Mouse (Mus musculus): ENCODE results near the gene Prkcq.
"Not testable (repeated sequence)": the region's sequence is repeated elsewhere in the genome, so short reads cannot be mapped to it uniquely, and the experiment has no call there.

Prkcq gene

DNA sequence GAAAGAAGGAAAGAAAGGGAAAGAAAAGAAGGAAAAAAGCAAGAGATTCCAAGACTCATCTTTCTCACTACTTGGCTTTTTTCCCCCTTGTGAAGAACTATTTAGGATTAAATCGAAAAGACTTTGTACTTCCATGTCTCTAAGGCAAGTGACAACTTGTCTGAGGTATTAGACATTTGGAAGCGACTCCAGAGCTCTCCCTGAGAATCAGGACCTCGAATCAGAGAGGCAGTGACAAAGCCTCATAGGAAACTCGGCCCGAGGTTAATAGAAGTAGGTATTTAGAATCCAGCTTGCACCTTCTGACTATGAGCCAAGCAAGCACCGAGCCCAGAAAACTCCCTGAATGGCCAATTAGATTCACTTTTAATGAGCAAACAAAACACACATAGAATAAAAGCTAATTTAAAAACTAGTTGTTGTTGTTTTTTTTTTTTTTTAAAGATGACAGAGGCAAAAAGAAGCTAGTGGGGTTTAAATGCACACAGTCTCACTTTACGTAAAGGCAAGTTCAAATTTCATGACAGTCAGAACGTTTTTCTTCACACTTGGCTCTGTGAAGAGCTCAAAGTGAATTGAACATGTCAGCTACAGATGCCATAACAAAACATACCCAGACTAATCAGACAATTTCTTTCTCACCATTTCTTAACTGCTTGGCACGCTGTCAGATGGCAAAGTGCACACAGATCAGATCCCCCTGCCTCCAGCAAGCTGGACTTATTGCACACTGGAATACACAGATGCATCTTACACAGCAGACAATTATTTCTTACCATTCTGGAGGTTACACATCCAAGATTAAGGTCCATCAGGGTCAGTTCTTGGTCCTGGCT lies 119.9 kb downstream of the Prkcq start:
- DNase-seq (ENCODE audit: low spot score): no peak

DNA sequence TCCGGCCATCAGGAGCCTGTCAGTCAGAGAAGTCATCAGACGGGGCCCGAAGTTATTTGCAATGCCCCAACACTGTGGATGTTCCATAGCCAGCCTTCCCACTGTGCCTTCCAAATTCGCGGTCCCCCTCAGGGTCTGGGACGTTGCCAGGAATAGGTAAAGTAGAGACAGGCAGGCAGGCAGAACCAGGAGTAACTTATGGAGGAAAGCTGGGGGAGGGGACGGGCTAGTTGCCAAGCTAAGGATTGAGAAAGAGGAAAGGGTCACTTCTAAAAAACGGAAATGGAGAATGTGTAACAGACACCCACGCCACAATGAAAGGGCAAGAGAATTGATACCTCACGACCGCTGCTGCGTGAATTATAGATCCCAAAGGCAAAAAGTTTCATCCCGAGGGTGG lies 121.2 kb downstream of the Prkcq start:
- no peak for DNase-seq (ENCODE audit: low spot score)

DNA sequence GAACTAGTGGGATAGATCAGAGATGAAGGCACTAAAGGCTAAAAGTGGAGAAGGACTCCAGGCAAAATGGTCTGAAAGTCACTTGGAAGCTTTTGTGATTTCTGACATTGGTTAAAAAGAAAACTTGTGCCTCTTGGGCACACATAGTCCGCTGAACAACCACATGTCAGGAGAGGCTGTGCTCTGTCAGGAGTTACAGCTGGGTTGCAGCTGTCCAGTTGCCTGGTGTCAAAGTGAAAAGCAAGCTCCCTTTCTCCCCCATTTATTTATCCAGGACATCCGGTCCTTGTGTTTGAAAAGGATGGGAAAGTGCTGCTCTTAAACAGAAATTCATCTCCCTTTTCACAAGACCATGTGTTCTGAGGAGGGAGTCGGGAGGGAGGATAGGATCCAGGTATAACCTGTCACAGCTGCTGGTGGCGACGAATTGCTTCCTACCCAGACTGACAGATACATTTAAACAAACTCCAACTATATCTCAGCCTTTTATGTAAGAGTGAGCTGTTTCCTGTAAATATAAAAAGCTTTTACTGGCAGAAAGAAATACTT lies 122.8 kb downstream of the Prkcq start:
- DNase-seq (ENCODE audit: low spot score): no peak

DNA sequence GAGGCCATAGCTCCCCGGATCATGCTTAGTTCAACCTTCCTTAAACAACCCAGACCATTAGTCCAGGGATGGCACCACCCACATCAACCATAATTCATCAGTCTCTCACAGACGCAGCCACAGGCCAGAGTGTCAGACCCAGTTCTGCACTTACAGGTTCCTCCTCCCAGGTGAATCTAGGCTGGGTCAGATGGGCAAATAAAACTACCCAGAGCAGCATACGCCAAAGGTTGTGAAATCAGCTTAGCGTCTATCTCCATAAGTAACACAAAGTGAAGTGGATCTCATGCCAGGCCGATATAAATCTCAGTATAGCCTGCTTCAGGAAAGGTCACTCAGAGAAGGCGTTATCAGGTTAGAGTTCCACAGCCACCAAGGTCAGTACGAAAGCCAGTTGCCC lies 126.9 kb downstream of the Prkcq start:
- no peak for DNase-seq (ENCODE audit: low spot score)

DNA sequence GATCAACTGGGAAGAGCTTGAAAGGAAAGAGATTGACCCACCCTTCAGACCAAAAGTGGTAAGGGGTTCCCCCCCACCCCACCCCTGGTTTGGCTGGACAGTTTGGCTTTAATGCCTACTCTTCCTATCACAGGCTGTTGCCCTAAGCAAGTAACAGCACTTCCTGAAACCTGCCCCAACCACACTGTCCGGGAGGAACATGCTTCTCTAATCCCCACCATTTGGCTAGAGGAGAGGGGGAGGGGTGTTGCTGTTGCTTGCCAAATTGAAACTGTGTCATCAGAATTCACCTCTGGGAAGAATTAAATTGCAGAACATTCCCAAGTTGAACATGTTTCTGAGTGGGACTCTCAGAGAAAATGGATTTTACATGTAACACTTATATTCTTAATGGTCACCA lies 127.5 kb downstream of the Prkcq start:
- no peak for DNase-seq (ENCODE audit: low spot score)

DNA sequence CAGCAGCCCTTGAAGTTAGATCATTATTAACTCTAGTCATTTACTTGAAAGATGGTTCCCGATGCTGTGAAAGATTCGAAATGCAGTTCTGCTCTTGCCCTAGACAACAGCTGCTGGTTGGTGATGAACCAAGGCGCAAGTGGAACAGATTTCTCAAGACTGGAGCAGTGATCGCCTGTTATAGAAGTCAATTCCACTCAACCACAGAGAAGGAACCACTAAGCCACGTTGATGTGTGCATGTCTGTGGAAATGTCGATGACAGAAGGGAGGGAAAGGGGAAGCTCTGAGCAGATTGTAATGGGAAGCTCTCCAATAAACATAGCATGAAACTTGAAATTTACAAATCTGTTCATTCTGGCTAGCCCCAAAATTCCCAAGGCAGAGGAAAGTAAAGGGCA lies 128.5 kb downstream of the Prkcq start:
- DNase-seq (ENCODE audit: low spot score): no peak

DNA sequence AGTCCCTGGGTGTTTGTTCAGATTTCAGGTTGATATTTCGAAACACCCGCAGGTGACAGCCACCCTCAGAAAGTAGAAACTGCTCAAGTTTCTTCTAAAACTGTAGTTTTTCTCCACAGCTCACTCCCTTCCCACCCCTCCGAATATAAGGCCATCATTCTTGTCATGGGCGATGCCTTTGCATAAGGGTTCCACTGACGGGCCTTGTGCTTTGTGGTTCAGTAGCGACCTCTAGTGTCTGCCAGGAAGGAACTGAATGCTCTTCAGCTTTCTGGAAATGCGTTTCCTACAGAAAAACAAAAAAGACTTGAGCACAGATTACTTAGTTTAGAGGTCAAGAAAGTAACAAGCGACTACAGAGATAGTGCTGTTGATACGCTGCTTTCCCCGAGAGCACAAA lies 148.3 kb downstream of the Prkcq start:
- DNase-seq (ENCODE audit: low spot score): no peak

DNA sequence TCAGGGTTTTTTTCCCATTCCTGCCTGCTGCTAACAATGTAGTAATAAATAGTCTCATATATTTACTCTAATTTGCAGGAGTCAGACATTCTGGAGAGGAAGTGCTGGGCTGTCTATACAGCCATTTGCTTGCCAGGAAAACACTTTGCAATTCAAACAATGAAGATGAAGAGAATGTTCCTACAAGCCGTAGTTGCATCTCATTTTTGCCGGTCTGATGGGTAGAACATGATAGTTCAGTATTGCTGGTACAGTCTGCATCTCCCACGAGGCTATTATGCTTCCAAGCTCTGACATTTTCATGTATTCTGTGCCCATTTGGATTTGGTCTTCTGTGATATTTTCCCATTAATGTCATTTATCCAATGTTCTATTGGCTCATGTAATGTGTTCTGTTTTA lies 150.5 kb downstream of the Prkcq start:
- DNase-seq (ENCODE audit: low spot score): no peak

DNA sequence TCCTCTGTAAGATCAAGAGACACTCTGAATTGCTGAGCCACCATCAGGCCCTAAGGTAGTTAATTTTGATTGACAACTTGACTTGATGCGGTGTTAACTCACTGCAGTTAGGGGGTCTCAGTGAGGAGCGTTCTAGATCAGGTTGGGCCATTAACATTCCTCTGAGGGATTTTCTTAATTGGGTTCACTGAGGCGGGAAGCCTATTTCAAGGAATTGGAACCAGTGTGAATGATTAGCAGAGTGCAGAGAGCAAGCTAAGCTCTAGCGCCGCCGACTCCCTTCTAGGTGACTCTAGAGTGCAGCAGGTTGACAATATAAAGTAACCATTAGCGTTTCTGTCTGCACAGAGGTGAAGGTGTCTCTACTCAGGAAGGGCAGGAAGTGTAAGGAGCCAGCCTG lies 155.4 kb downstream of the Prkcq start:
- no peak for DNase-seq (ENCODE audit: low spot score)

DNA sequence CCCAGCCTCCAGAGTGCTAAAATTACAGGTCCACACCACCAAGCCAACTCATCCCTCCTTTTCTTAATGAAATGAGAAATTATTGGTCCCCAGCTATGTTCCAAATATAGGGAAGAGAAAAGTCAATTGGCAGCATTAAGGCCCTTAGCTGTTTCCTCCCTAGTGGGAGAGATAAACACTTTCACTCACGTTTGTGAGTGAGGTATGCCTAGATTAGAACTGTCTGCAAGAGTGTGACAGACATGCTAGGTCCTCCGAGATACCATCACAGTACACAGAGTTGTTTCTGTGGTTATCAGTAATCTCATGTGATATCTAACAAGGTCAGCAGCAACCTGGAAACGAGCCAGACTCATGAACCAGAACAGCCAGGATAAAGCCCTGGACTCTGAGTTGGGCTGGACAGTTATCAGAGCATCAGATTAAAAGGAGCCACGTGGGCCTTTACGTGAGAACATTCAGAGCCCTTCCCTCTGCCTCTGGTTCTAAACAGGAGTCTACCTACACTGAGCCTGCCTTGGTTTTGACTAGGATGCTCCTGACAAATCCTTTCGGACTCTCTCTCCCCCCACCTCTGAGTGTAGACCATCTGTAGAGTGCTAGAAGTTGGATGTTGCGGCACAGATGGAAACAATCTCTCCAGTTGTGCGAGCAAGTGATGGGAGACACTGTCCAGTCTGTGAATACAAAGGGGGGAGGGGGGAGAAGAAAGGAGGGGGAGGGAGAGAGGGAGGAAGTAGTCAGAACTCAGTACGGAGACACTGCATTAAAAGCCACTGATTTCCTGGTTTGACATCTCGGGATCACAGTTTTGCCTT lies 157.7 kb downstream of the Prkcq start:
- no peak for DNase-seq (ENCODE audit: low spot score)

DNA sequence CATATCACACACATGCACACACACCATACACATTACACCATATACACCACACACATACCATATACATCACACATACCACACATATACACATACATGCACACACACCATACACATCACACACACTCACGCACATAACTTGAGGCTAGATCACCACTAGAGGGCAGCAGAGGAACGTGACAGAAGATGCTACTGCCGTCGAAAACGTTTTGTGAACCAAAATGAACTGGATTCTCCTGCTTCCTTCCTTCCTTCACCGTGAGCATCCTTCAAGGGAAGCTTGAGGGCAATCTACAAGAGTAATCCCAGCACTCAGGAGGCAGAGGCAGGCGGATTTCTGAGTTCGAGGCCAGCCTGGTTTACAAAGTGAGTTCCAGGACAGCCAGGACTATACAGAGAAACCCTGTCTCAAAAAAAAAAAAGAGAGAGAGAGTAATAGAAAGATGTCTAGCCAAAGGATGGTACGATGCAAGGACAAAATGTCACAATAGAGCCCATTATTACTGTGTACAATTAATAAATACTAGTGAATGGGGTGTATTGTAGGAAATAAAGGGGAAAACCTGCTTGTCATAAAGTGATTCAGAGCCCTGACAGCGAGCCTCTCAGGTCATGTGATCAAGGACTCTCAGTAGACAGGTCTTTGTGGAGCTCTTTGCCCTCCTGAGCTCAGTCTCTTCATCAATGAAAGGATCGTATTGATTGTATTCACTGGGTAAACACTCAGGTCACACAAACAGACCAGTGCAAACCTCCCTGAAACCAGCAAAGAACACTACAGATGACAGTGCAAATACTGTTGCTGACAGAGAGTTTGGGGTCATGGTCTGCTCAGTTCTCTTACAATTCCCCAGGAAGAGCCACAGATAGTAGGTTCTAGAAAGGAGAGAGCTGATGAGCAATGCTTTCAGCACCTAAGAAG lies 159.9 kb downstream of the Prkcq start:
- DNase-seq (ENCODE audit: low spot score): peak; percentile 74

DNA sequence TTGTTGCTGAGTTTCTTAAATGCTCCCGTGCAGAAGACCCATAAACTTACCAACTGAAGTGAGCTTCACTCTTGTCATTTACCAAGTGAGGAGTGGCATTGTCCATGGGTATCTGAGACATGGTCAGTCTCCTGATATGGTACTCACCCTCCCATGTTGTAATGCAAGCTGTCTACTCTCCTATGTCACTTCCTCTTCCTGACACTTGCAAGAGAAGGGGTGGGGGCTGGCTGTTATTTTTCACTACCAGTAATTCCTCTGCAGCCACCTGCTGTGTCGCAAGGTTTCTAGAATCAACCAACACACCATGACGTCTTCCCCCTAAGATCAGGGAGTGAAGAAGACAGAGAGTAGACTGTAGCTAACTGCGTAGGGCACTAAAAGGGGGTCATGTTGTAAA lies 160.6 kb downstream of the Prkcq start:
- DNase-seq (ENCODE audit: low spot score): no peak

DNA sequence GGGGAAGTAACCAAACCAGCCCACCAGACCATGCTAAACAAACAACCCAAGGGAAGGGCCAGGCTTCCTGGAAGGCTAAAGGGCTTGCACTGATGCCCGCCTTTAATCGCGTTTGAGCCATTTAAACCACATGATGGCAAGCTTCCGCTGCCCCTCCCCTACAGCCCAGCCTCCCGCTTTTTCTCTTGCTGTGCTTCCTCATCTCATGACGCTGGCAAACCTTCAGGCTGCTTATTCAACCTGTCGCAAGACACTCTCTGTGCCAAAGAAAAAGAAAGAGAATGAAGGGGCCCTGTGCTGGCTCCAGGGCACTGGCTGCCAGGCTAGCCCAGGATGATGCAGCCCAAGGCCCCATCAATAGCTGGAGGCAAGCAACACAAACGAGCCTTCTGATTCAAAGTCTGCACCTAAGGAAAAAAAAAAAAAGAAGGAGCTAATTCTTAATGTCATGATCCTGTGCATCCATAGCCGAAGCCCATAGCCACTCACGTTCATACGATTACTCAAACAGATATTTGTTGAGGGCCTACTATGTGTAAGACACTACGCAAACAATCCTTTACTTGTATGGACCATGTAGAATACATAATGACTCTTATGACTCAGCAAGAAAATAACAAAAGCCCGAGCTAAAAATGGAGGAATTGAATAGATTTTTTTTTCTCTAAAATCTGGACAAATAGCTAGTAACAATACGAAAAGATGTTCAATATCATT lies 161.6 kb downstream of the Prkcq start:
- DNase-seq (ENCODE audit: low spot score): no peak

DNA sequence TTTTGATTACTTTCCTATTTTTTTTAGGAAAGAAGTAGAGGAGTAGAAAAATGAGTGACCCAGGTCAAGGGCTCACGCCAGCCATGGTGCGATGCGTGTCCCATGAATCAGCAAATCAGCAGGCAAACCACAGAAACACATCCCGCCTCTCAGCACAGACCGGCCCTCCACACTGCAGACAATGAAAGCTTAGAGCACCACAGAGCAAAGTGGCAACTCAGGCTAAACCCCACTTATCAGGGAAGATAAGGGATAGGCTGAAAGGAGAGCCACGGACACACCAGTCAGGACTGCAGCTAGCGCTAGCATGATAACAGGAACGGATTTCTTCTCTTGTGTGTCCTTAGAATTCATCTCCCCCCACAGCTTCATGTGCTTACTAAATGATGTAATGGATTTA lies 164.4 kb downstream of the Prkcq start:
- no peak for DNase-seq (ENCODE audit: low spot score)

DNA sequence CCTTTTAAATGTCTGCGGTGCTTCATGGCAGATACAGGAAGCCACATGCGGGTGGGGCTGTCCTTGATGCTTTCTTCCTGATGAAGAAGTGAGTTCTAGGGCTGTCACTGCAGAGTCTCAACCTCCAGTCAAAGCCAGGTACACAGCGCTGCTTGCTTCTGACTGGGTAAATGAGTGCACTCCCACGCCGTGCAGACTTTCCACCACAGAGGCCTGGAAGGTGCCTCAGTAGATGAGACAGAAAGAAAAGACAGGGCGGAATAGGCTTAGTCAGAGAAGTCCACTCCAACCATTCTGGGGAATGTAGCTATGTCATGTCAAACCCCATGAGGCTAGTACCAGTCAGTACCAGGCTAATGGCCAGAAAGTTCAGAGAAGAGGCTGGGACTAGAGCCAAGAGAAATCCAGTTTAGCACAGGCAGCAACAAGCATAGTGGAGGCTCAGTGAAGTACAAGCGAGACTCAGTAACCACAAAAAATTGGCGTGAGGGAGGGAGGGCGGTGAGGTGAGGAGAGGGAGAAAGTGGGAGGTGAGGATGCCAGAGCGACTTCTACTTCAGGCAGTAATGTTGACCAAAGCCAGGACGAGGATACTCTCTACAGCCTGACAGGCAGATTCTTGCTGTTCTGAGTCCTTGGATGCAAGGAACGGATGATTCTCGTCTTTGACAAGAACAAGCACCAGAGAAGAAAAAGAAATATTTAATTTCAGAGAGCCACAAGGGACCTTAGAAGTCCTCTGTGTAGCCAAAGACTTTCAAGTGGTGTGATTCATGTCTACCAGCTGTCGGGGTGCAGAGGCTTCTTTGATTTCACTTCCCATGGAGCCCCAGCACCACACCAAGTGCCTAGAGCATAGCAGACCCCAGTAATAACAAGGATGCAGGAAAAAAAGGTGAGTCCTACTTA lies 167.3 kb downstream of the Prkcq start:
- no peak for DNase-seq (ENCODE audit: low spot score)

DNA sequence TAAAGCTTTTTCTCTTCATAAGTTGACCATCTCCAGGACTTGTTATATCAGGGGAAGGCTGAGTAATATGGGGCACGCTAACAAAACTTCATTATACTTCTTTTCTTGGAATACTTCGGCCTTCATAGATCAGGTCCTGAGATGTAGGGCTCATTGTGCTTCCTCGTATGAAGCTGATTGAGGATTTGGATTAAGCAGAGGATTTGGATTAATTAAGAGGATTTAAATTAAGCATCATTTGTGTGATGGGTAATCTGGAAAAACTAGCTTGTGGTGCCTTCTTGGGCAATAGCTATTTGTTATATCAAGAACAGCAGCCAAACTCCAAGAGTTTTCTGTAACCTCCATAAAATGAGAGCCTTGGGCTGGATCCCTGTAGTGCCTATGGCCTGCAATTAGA lies 172.8 kb downstream of the Prkcq start:
- DNase-seq (ENCODE audit: low spot score): no peak

DNA sequence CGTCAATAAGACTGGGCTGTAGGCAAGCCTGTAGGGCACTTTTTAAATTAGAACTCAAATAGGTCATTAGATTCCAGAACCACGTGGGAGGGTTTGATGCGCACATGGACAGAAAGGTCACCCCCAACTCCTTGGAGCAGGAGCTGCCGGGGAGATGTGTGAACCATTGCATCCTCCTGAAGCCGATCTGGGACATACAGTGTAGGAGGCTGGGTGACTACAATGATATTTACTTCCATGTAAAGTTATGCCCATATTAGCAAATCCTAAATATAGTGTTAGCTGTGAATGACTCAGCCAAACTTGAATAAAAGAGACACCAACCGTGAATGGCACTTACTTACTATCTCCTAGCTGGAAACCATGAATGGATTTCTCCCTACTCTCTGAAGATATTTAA lies 174.5 kb downstream of the Prkcq start:
- not testable (repeated sequence) for DNase-seq (ENCODE audit: low spot score)

DNA sequence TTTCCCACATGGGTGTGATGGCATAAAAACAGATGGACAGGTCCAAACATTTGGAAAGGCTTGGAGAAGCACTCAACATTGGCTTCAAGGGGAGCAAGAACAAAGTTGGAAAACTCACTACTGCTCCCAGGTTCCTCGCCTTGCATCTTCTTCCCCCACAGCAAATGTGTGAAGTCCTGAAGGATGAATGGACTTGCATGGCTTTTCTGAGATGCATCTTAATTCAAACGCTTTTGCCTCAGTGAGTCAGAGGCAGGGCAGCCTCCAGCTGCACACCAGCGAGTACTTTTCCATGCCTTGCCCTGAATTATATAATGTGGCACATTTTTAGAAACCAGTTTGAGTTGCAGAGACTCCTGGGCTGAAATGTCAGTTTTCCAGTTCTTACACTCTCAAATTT lies 175.9 kb downstream of the Prkcq start:
- DNase-seq (ENCODE audit: low spot score): no peak
